Mouse (Mus musculus): ENCODE measurements around the gene Gabarap. TPM values are rescaled to one million over a fixed set of nuclear protein-coding genes. Genes with fewer than 3 reads are reported as not detected.
"Not testable (repeated sequence)": the region's sequence is repeated elsewhere in the genome, so short reads cannot be mapped to it uniquely, and the experiment has no call there.

Gabarap gene
- total and polyA plus RNA-seq, 2 experiments: 175 to 430 TPM

DNA sequence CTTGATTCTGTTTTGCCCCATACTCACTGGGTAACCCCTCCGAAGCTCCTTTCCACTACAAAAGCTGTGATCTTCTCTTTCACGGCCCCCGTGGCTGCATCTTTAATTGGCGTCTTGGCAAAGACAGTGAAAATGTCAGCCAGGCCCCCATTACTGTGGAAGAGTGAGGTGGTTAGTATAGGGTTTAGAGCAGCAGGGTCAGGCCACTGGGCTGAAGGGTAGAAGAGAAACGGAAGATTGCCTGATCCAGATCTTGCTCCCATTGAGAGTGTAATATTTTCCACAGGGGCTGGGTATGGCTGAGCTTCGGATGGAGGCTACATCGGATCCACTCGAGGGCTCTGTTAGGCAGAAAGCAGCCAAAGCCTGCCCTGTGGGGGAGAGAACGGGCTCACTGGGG lies 22.0 kb downstream of the Gabarap start:
- Histone ChIP-seq H3K4me3 (ENCODE audit: insufficient read depth, low read depth, low read length) (no peak overlapping the region), H3K27me3 (ENCODE audit: control insufficient read depth, insufficient read depth, low read length) (no peaks in the 10 kb centered on the region), H3K79me2 (ENCODE audit: control insufficient read depth, insufficient read depth, low read length) (peaks cover 16% of the 10 kb centered on the region; the same call in 1 of the 2 replicates), H3K4me1 (ENCODE audit: control insufficient read depth, insufficient read depth, low read length) (peaks cover 8% of the 10 kb centered on the region), H3K9ac (ENCODE audit: low read depth, low read length) (no peak overlapping the region), H3K27ac (replicated peaks; ENCODE audit: insufficient read depth, low read depth, low read length) (no peak overlapping the region), H3K36me3 (ENCODE audit: control insufficient read depth, insufficient read depth, low read length) (peaks cover 44% of the 10 kb centered on the region)
- WGBS: 94% methylated on average over 9 of the region's 9 CpGs
- TF ChIP-seq POLR2A (IDR thresholded peaks at IDR 0.05; ENCODE audit: extremely low read depth, insufficient read depth, low read length) (no peak), CTCF (IDR thresholded peaks at IDR 0.05; ENCODE audit: low read depth, low read length) (no peak)
- no peak for DNase-seq (ENCODE audit: extremely low read depth, low read depth, low spot score)

DNA sequence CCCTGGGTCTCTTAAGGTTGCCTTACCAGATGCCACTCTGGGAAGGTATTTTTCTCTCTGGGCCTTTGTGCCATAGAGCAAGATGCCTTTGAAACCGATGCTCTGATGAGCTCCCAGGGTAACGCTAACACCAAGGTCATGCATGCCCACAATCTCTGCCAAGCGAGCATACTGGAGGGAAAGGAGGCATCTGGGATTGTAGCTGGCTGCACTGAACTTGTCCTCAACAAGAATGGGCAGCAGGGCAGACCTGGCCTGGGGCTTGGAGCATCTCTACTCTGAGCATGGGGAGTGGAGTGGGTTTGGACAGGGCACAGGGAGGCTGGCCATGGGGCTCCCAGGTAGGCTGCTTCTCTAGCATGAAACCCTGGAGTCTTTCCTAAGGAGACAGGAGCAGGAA lies 22.5 kb downstream of the Gabarap start:
- no peak overlapping the region for H3K4me3 ChIP-seq (ENCODE audit: insufficient read depth, low read depth, low read length)
- WGBS: 70% methylated on average over 3 of the region's 3 CpGs
- H3K36me3 ChIP-seq (ENCODE audit: control insufficient read depth, insufficient read depth, low read length): peaks cover 40% of the 10 kb centered on the region
- no peak for DNase-seq (ENCODE audit: extremely low read depth, low read depth, low spot score)
- no peak overlapping the region for H3K27ac ChIP-seq (replicated peaks; ENCODE audit: insufficient read depth, low read depth, low read length)
- no peaks in the 10 kb centered on the region for H3K27me3 ChIP-seq (ENCODE audit: control insufficient read depth, insufficient read depth, low read length)
- H3K9ac ChIP-seq (ENCODE audit: low read depth, low read length): no peak overlapping the region
- H3K4me1 ChIP-seq (ENCODE audit: control insufficient read depth, insufficient read depth, low read length): peaks cover 8% of the 10 kb centered on the region
- peaks cover 16% of the 10 kb centered on the region; the same call in 1 of the 2 replicates for H3K79me2 ChIP-seq (ENCODE audit: control insufficient read depth, insufficient read depth, low read length)
- TF ChIP-seq CTCF (IDR thresholded peaks at IDR 0.05; ENCODE audit: low read depth, low read length) (no peak), POLR2A (IDR thresholded peaks at IDR 0.05; ENCODE audit: extremely low read depth, insufficient read depth, low read length) (no peak)

DNA sequence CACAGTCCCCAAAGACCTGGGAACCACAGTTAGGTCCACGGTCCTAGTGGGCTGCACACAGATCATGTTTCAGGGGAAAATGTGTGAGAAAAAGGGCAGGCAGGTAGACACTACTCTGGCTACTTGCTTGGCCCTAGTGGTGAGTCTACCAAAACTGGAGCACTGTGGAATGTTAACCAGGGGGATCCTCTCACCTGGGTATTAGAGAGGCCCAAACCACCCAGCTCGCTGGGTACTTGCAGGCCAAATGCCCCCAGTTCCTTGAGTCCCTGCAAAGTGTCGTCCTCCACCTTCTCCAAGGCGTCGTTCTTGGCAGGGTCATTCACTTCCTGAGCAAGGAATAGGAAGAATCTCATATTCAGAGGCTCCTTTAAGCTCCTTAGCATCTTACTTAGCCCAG lies 23.1 kb downstream of the Gabarap start:
- peak overlapping the region; percentile 89; the same call in 1 of the 2 replicates for H3K27ac ChIP-seq (replicated peaks; ENCODE audit: insufficient read depth, low read depth, low read length)
- H3K9ac ChIP-seq (ENCODE audit: low read depth, low read length): peak overlapping the region; percentile 80; the same call in 1 of the 2 replicates
- TF ChIP-seq CTCF (IDR thresholded peaks at IDR 0.05; ENCODE audit: low read depth, low read length) (no peak), POLR2A (IDR thresholded peaks at IDR 0.05; ENCODE audit: extremely low read depth, insufficient read depth, low read length) (no peak)
- no peaks in the 10 kb centered on the region for H3K27me3 ChIP-seq (ENCODE audit: control insufficient read depth, insufficient read depth, low read length)
- 56% methylated on average over 5 of the region's 5 CpGs for WGBS
- peaks cover 39% of the 10 kb centered on the region for H3K36me3 ChIP-seq (ENCODE audit: control insufficient read depth, insufficient read depth, low read length)
- H3K79me2 ChIP-seq (ENCODE audit: control insufficient read depth, insufficient read depth, low read length): peaks cover 16% of the 10 kb centered on the region; the same call in 1 of the 2 replicates
- DNase-seq (ENCODE audit: extremely low read depth, low read depth, low spot score): no peak
- no peak overlapping the region for H3K4me3 ChIP-seq (ENCODE audit: insufficient read depth, low read depth, low read length)
- peaks cover 8% of the 10 kb centered on the region for H3K4me1 ChIP-seq (ENCODE audit: control insufficient read depth, insufficient read depth, low read length)

- Histone ChIP-seq H3K27ac (replicated peaks; ENCODE audit: insufficient read depth, low read depth, low read length) (peak within 1 kb of the TSS; percentile 89), H3K9ac (ENCODE audit: low read depth, low read length) (peak within 1 kb of the TSS; percentile 80), H3K79me2 (ENCODE audit: control insufficient read depth, insufficient read depth, low read length) (peaks cover 16% of the 10 kb centered on the region; the same call in 1 of the 2 replicates), H3K4me3 (ENCODE audit: insufficient read depth, low read depth, low read length) (peak within 1 kb of the TSS; percentile 79), H3K4me1 (ENCODE audit: control insufficient read depth, insufficient read depth, low read length) (peaks cover 8% of the 10 kb centered on the region), H3K36me3 (ENCODE audit: control insufficient read depth, insufficient read depth, low read length) (peaks cover 36% of the 10 kb centered on the region), H3K27me3 (ENCODE audit: control insufficient read depth, insufficient read depth, low read length) (no peaks in the 10 kb centered on the region)
- WGBS: under 1% methylated on average over 35 of the region's 35 CpGs
- DNase-seq (ENCODE audit: extremely low read depth, low read depth, low spot score): peak; percentile 85
- TF ChIP-seq CTCF (IDR thresholded peaks at IDR 0.05; ENCODE audit: low read depth, low read length) (peak; percentile 45), POLR2A (IDR thresholded peaks at IDR 0.05; ENCODE audit: extremely low read depth, insufficient read depth, low read length) (peak; percentile 83)
Observed at GRCm38 (mm10) chr11:70014880-70015558, 24.1 kb downstream of the Gabarap start, which contains the start of gene Acadvl. Gene Acadvl (minus strand): TSS chr11:70015411.

GRCm38 (mm10) chr11:70015677-70016076 lies 24.7 kb downstream of the Gabarap start:
- Histone ChIP-seq H3K4me1 (ENCODE audit: control insufficient read depth, insufficient read depth, low read length) (peaks cover 8% of the 10 kb centered on the region), H3K36me3 (ENCODE audit: control insufficient read depth, insufficient read depth, low read length) (peaks cover 34% of the 10 kb centered on the region), H3K27me3 (ENCODE audit: control insufficient read depth, insufficient read depth, low read length) (no peaks in the 10 kb centered on the region), H3K4me3 (ENCODE audit: insufficient read depth, low read depth, low read length) (no peak overlapping the region), H3K27ac (replicated peaks; ENCODE audit: insufficient read depth, low read depth, low read length) (no peak overlapping the region), H3K79me2 (ENCODE audit: control insufficient read depth, insufficient read depth, low read length) (peaks cover 16% of the 10 kb centered on the region; the same call in 1 of the 2 replicates), H3K9ac (ENCODE audit: low read depth, low read length) (no peak overlapping the region)
- DNase-seq (ENCODE audit: extremely low read depth, low read depth, low spot score): no peak
- WGBS: 62% methylated on average over 6 of the region's 6 CpGs
- no peak for TF ChIP-seq POLR2A (IDR thresholded peaks at IDR 0.05; ENCODE audit: extremely low read depth, insufficient read depth, low read length)

GRCm38 (mm10) chr11:70016177-70016576 lies 25.2 kb downstream of the Gabarap start:
- H3K27me3 ChIP-seq (ENCODE audit: control insufficient read depth, insufficient read depth, low read length); DNase-seq (ENCODE audit: extremely low read depth, low read depth, low spot score); H3K4me3 ChIP-seq (ENCODE audit: insufficient read depth, low read depth, low read length); H3K27ac ChIP-seq (replicated peaks; ENCODE audit: insufficient read depth, low read depth, low read length); H3K4me1 ChIP-seq (ENCODE audit: control insufficient read depth, insufficient read depth, low read length); H3K9ac ChIP-seq (ENCODE audit: low read depth, low read length): not testable (repeated sequence)
- Histone ChIP-seq H3K36me3 (ENCODE audit: control insufficient read depth, insufficient read depth, low read length) (peaks cover 29% of the 10 kb centered on the region), H3K79me2 (ENCODE audit: control insufficient read depth, insufficient read depth, low read length) (peaks cover 16% of the 10 kb centered on the region; the same call in 1 of the 2 replicates)
- WGBS: 85% methylated on average over 2 of the region's 2 CpGs

Data from liver, adult 2 months (tissue).